Mouse (Mus musculus) stomach, embryonic 14.5 days (tissue): ENCODE measurements around the gene Atg10. TPM values are rescaled to one million over a fixed set of nuclear protein-coding genes. Genes with fewer than 3 reads are reported as not detected.

Experiments used
- ATAC-seq: fragments of 200-750 bp; cut with Nextera tagmentation; 2 replicates; pipeline ENCODE4 v1.8.0; 2017; ENCODE audit warnings: low read depth, moderate TSS enrichment; ENCODE audit not compliant: insufficient number of reproducible peaks, insufficient read depth, low FRiP score
- H3K27ac ChIP-seq: fragments of 300-500 bp; sonication (generic); 2 replicates; pipeline ENCODE4 v1.5.1; 2014; ENCODE audit warnings: mild to moderate bottlenecking, low read length, moderate library complexity, mixed read lengths
- H3K27me3 ChIP-seq: fragments of 300-500 bp; sonication (generic); 2 replicates; pipeline ENCODE4 v1.6.1; 2014; ENCODE audit warnings: low read length, control low read depth, mixed read lengths; ENCODE audit not compliant: control insufficient read depth, insufficient read depth
- H3K36me3 ChIP-seq: fragments of 300-500 bp; sonication (generic); 2 replicates; pipeline ENCODE4 v1.6.1; 2014; ENCODE audit warnings: mild to moderate bottlenecking, control low read depth, low read length, moderate library complexity, mixed read lengths; ENCODE audit not compliant: control insufficient read depth, insufficient read depth
- H3K4me1 ChIP-seq: fragments of 300-500 bp; sonication (generic); 2 replicates; pipeline ENCODE4 v1.6.1; 2014; ENCODE audit warnings: low read length, control low read depth, mixed read lengths; ENCODE audit not compliant: control insufficient read depth, insufficient read depth
- H3K4me2 ChIP-seq: fragments of 300-500 bp; sonication (generic); replicated peaks from 2 replicates; pipeline ENCODE4 v1.6.1; 2014; ENCODE audit warnings: low read depth, low read length, control low read depth
- H3K4me3 ChIP-seq: fragments of 300-500 bp; sonication (generic); 2 replicates; pipeline ENCODE4 v1.5.1; 2014; ENCODE audit warnings: low read depth, low read length, control low read depth
- H3K9ac ChIP-seq: fragments of 300-500 bp; sonication (generic); replicated peaks from 2 replicates; pipeline ENCODE4 v1.6.1; 2014; ENCODE audit warnings: low read depth, mild to moderate bottlenecking, control low read depth, low read length, moderate library complexity, mixed read lengths
- H3K9me3 ChIP-seq: fragments of 300-500 bp; sonication (generic); 2 replicates; pipeline ENCODE4 v1.6.1; 2016; ENCODE audit warnings: low read depth, low read length, control low read depth; ENCODE audit not compliant: control insufficient read depth
- WGBS: fragments of 180-500 bp; shearing (Covaris S2); extraction: QIAGEN DNeasy Blood & Tissue Kit; methylation state at CpG from one replicate; pipeline ENCODE4 v1.1.7; 2014; 5-methylcytosine and 5-hydroxymethylcytosine counted together
- polyA plus RNA-seq: library from polyadenylated mRNA; unstranded; fragments of >200 nt; fragmentation: Nextera tagmentation; extraction: Ambion mirVana; gene quantifications from 2 replicates; pipeline ENCODE4 v1.2.1, GENCODE M21; 2014

The Atg10 gene
- polyA plus RNA-seq, 1 experiment from 2014 or later: 15.0 TPM

DNA sequence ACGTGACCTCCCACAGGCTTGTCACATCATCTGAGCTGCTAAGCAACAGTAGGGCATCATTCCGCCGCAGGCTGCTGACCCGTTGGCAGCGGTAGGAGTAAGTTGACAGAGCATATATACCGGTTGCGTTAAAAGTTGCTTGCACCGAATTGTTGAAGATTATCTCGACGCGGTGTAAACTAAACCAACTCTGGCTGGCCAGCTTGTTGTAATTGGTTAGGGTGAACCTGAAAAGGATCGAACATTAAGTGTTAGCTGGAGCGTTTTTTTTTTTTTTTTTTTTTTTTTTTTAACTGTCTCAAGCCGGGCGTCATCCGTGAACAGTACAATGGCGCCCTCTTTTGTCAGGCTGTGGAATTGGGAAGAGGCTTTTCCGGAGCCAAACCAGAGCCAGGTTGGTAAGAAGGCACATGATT, 337.2 kb downstream of the Atg10 start:
- H3K9me3 ChIP-seq: no peaks in the 10 kb centered on the region
- H3K4me2 ChIP-seq: peak overlapping the region; percentile 61
- 1% methylated on average over 18 of the region's 18 CpGs for WGBS
- H3K27ac ChIP-seq: no peak overlapping the region
- peaks cover 5% of the 10 kb centered on the region; the same call in 1 of the 2 replicates for H3K4me1 ChIP-seq
- peak overlapping the region; percentile 33 for H3K4me3 ChIP-seq
- H3K27me3 ChIP-seq: no peaks in the 10 kb centered on the region
- ATAC-seq: peak; percentile 19; the same call in 1 of the 2 replicates
- H3K9ac ChIP-seq: no peak overlapping the region
- H3K36me3 ChIP-seq: no peaks in the 10 kb centered on the region

DNA sequence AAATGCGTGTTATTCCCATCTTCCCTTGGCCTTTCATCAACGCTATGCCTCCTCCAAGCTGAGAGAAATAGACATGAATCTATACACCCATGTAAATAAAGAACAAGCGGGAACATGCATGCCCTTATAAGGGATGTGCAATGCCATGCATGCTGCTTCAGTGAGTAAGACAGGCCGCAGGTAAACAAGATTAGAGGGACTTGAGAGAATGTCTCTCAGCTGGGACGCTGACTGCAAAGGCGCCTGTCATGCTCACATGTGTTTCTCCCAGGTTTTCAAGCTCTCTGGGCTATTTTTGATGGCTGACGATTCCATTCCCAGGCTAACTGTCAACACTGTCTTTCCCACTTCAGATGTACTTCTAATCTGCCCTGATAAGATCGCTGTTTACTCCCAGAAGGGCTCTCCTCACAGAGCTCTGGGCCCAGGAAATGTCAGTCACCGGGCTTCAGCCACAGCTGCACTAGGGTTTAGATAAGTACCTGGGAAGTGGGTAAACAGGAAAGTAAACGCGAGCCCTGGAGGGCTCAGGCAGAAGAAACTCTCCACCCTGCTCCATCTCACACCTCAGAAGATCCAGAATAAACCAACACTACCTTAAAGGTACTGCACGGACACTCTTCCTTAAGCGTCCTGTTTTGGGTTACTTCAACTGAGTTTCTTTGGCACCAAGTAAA, 337.8 kb downstream of the Atg10 start:
- whole genome bisulfite sequencing: 27% methylated on average over 13 of the region's 13 CpGs
- peaks cover 5% of the 10 kb centered on the region; the same call in 1 of the 2 replicates for H3K4me1 ChIP-seq
- peak; percentile 23; the same call in 1 of the 2 replicates for ATAC-seq
- H3K9me3 ChIP-seq: no peaks in the 10 kb centered on the region
- H3K4me2 ChIP-seq: peak overlapping the region; percentile 61
- no peaks in the 10 kb centered on the region for H3K36me3 ChIP-seq
- H3K9ac ChIP-seq: no peak overlapping the region
- H3K27me3 ChIP-seq: no peaks in the 10 kb centered on the region
- peak overlapping the region; percentile 33 for H3K4me3 ChIP-seq
- no peak overlapping the region for H3K27ac ChIP-seq

Other genes starting within 250 kb of the Atg10 start
- gene Ssbp2, start 236.3 kb upstream of the Atg10 start, polyA plus RNA-seq: 161 and 171 TPM in 2 replicates